Mouse (Mus musculus) layer of hippocampus, adult 9-11 months (tissue): ENCODE measurements around the gene Chchd5.

Experiments
- DNase-seq: peaks from one replicate; pipeline ENCODE4 v3.0.0; 2022

Chchd5 gene

GRCm38 (mm10) chr2:129164815-129165214, 35.3 kb downstream of the Chchd5 start:
- no peak for DNase-seq

DNA sequence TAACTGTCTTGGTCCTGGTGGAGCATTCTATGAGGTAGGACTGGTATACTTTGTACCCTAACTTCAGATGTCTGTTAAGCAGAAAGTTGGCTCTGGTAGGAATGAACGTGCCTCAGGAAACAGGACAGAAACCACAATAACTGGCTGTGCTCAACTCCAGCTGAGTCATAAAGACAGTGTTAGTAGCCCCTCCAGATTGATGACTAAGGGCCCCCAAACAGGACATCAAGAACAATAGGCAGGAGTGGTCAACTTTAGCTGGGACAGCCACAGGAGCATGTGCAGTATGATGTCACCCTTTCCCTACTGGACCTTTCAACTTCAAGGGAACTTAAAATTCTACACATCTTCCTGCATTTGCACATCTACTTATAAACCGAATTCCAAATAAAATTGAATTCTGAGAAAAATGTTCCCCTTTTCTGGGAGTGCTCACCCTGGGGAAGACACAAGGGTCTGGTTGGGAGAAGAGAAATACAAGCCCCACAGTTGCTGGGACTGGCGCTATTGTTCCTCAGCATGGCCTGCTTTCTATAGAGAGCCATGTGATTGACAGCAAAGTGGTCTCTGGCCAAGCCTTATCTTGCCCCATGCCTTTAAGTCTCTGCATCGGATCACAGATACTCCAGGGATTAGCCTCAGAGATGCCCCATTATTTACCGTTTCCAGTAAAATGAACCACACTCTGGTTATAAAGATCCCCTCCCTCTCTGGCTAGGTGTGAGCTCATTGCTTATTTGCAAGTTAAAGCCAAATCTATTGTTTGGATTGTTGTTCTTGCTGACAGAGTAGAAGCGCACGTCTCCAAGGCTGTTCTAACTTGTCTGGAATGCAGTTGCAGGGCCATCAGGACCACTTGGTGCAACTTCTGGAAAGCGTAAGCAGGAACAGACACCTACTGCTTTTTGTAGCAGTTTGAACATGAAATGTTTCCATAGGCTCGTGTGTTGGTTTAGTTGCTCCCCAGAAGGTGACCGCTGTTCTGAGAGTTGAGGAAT, 37.3 kb downstream of the Chchd5 start:
- no peak for DNase-seq

- no peak for DNase-seq
Observed at GRCm38 (mm10) chr2:129173386-129173785, 43.9 kb downstream of the Chchd5 start.

DNA sequence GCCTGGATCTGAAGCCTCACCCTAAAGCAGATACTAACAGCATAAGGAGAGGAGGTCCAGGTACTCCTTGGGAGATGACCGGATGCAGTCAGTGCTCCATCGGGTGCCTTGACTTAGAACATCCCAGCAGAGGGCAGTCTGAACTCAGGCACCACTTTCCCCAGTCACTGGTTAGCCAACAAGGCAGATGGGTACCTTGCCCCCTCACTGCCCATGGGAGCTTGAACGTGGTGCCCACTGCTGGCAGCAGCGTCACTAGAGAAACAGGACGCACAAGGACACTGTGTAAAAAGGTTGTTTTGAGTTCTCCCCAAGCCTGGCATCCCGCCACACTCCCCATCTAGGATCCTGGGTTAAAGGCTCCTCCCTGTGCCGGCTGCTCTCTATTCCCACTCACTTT, 45.0 kb downstream of the Chchd5 start:
- peak; percentile 38 for DNase-seq

DNA sequence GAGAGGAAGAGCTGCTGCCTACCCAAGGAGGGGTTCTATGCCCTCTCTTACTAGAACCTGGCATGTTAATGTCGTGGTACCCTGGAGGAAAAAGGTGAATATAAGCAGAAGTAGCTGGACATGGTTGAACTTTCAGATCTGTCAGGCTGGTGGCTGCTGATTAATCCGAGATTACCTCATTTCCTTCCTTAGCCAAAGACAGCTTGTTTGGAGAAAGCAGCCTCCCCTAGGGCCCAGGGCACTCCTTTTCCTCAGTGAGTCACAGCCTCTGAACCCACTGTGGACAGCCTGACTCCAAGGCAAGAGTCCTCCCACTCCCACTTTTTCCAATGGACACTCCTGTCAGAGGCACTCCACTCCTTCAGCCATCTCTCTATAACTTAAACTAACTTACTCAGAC, 46.1 kb downstream of the Chchd5 start:
- no peak for DNase-seq

DNA sequence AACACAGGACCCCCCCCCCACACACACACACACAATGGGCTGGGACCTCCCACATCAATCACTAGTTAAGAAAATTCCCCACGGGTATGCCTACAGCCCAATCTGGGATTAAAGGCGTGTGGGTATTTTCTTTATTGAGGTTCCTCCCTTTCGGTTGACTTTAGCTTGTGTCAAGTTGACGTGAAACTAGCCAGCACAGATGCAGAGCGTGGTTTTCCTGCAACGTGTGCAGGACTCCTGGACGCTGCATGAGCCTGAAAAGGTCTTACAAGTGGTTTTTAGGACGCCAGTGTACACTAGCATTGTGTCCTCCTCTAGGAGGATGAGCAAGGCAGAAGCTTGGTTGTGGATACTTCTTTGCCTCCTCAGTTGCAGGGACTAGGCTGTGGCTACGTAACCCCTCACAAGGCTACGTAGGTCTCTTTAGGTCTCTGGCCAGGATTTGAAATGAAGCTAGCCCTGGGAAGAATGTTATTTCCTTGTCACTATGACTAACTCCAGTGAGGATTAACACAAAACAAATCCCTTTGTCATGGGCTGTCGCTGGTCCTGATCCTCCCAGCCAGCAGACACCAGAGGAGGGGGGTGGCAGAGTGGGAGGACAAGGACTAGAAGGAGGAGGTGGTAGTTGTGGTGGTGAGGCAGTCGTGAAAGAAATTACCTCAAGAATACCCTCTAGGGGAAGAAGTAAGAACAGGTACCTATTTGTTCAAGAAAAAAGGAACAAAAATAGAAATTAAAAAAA, 47.3 kb downstream of the Chchd5 start:
- DNase-seq, result no peak

GRCm38 (mm10) chr2:129177661-129178060, 48.2 kb downstream of the Chchd5 start:
- no peak for DNase-seq

GRCm38 (mm10) chr2:129178182-129178908, 48.8 kb downstream of the Chchd5 start:
- DNase-seq, result no peak

GRCm38 (mm10) chr2:129179946-129180853, 50.7 kb downstream of the Chchd5 start:
- no peak for DNase-seq

DNA sequence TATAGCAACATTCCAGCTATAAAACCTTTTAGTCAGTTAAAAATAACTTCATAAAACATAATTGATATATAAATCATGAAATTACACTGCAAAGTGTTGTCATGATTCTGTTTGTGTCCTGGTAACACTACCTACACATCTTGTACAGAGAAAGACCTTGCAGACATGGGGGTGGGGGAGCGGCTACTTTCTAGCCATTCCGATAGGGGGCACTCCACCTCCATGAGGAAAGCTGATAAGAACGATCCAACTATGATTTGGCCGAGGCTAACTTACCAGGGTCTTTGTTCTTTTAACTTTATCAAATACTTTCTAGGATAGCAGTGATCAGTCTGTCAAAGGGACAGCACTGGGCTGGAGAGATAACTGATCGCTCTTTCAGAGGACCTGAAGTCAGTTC, 52.0 kb downstream of the Chchd5 start:
- DNase-seq, result no peak

DNA sequence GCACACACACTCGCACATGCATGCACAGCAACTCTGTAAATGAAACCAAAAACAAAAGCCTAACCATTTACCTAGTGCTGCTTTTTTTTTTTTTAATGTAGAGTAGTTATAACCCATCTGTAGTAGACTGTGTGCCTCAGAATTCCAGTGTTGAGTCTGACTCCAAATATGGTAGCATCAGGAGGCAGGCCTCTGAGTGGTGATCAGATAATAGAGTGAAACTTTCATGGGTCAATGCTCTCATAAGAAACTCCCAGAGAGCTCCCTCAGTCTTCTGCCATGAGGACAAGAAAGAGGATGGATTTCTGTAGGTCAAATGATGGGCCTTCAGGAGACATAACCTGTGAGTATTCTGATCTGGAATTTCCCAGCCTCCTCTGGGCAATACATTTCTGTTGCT, 52.9 kb downstream of the Chchd5 start:
- no peak for DNase-seq

- peak; percentile 64 for DNase-seq
Observed at GRCm38 (mm10) chr2:129183561-129184031, 54.1 kb downstream of the Chchd5 start.
